Mouse (Mus musculus): ENCODE measurements around the gene Cd163.

Cd163 gene

GRCm38 (mm10) chr6:124360549-124360948 is 56.1 kb downstream of the Cd163 start:
- peak; percentile 85 for DNase-seq (ENCODE audit: low read depth, low spot score)

- peak; percentile 49 for DNase-seq (ENCODE audit: low read depth, low spot score)
Observed at GRCm38 (mm10) chr6:124364328-124364727, 59.9 kb downstream of the Cd163 start.

GRCm38 (mm10) chr6:124373584-124374206 is 69.2 kb downstream of the Cd163 start:
- DNase-seq (ENCODE audit: low read depth, low spot score), result no peak

- no peak for DNase-seq (ENCODE audit: low read depth, low spot score)
Observed at GRCm38 (mm10) chr6:124374683-124375082, 70.2 kb downstream of the Cd163 start.

GRCm38 (mm10) chr6:124375435-124375884 is 71.0 kb downstream of the Cd163 start:
- no peak for DNase-seq (ENCODE audit: low read depth, low spot score)

- DNase-seq (ENCODE audit: low read depth, low spot score), result no peak
Observed at GRCm38 (mm10) chr6:124376311-124376710, 71.9 kb downstream of the Cd163 start.

GRCm38 (mm10) chr6:124377494-124378255 is 73.2 kb downstream of the Cd163 start:
- no peak for DNase-seq (ENCODE audit: low read depth, low spot score)

- DNase-seq (ENCODE audit: low read depth, low spot score), result peak; percentile 73
Observed at GRCm38 (mm10) chr6:124379331-124379730, 74.9 kb downstream of the Cd163 start.
